Mouse (Mus musculus) embryonic facial prominence, embryonic 11.5 days (tissue): ENCODE results near the gene Hecw2. TPM values are rescaled to one million over a fixed set of nuclear protein-coding genes. Genes with fewer than 3 reads are reported as not detected.

Experiments used
- ATAC-seq: fragments of 200-750 bp; cut with Nextera tagmentation; replicated peaks from 2 replicates; pipeline ENCODE4 v1.8.0; 2017; ENCODE audit warnings: low read depth; ENCODE audit not compliant: insufficient number of reproducible peaks, low FRiP score, low TSS enrichment
- DNase-seq: peaks from one replicate; pipeline ENCODE4 v3.0.0-alpha.2; 2015; ENCODE audit warnings: low spot score
- H3K27ac ChIP-seq: fragments of 300-500 bp; sonication (generic); replicated peaks from 2 replicates; pipeline ENCODE4 v1.5.1; 2014; ENCODE audit warnings: mild to moderate bottlenecking, low read depth, low read length, control low read depth
- H3K27me3 ChIP-seq: fragments of 300-500 bp; sonication (generic); 2 replicates; pipeline ENCODE4 v1.6.1; 2014; ENCODE audit warnings: mild to moderate bottlenecking, low read length, moderate library complexity, mixed read lengths; ENCODE audit not compliant: control insufficient read depth, insufficient read depth
- H3K36me3 ChIP-seq: fragments of 300-500 bp; sonication (generic); replicated peaks from 2 replicates; pipeline ENCODE4 v1.6.1; 2014; ENCODE audit warnings: low read depth, mild to moderate bottlenecking, low read length, moderate library complexity, mixed read lengths; ENCODE audit not compliant: control insufficient read depth, insufficient read depth
- H3K4me1 ChIP-seq: fragments of 300-500 bp; sonication (generic); 2 replicates; pipeline ENCODE4 v1.6.1; 2014; ENCODE audit warnings: low read length, mixed read lengths; ENCODE audit not compliant: control insufficient read depth, insufficient read depth
- H3K4me2 ChIP-seq: fragments of 300-500 bp; sonication (generic); 2 replicates; pipeline ENCODE4 v1.6.1; 2014; ENCODE audit warnings: low read depth, mild to moderate bottlenecking, control low read depth, low read length, moderate library complexity
- H3K4me3 ChIP-seq: fragments of 300-500 bp; sonication (generic); 2 replicates; pipeline ENCODE4 v1.5.1; 2014; ENCODE audit warnings: low read depth, low read length, control low read depth
- H3K9ac ChIP-seq: fragments of 300-500 bp; sonication (generic); replicated peaks from 2 replicates; pipeline ENCODE4 v1.6.1; 2014; ENCODE audit warnings: mild to moderate bottlenecking, control low read depth, low read length
- H3K9me3 ChIP-seq: fragments of 300-500 bp; sonication (generic); replicated peaks from 2 replicates; pipeline ENCODE4 v1.6.1; 2016; ENCODE audit warnings: mild to moderate bottlenecking, low read length, inconsistent platforms, mixed read lengths; ENCODE audit not compliant: control insufficient read depth
- WGBS: fragments of 180-500 bp; shearing (Covaris S2); extraction: QIAGEN DNeasy Blood & Tissue Kit; methylation state at CpG from one replicate; pipeline ENCODE4 v1.1.7; 2014; 5-methylcytosine and 5-hydroxymethylcytosine counted together
- polyA plus RNA-seq: library from polyadenylated mRNA; unstranded; fragments of >200 nt; fragmentation: Nextera tagmentation; extraction: Ambion mirVana; gene quantifications from 2 replicates; pipeline ENCODE4 v1.2.1, GENCODE M21; 2014

The Hecw2 gene
- polyA plus RNA-seq, 1 experiment from 2014 or later: 2.7 TPM

GRCm38 (mm10) chr1:54179179-54179578, 15.8 kb downstream of the Hecw2 start:
- Histone ChIP-seq H3K4me1 (no peaks in the 10 kb centered on the region), H3K9me3 (no peaks in the 10 kb centered on the region), H3K27ac (no peak overlapping the region), H3K9ac (no peak overlapping the region), H3K4me2 (no peak overlapping the region), H3K27me3 (no peaks in the 10 kb centered on the region), H3K4me3 (no peak overlapping the region), H3K36me3 (no peaks in the 10 kb centered on the region)
- DNase-seq: no peak
- WGBS: 89% methylated on average over 7 of the region's 7 CpGs
- no peak for ATAC-seq

GRCm38 (mm10) chr1:54176592-54176991, 18.4 kb downstream of the Hecw2 start:
- Histone ChIP-seq H3K9me3 (no peaks in the 10 kb centered on the region), H3K4me2 (no peak overlapping the region), H3K9ac (no peak overlapping the region), H3K27me3 (no peaks in the 10 kb centered on the region), H3K27ac (no peak overlapping the region), H3K4me3 (no peak overlapping the region), H3K36me3 (no peaks in the 10 kb centered on the region), H3K4me1 (no peaks in the 10 kb centered on the region)
- no peak for DNase-seq
- WGBS: 93% methylated on average over 2 of the region's 2 CpGs
- no peak for ATAC-seq

- no peaks in the 10 kb centered on the region for H3K27me3 ChIP-seq
- DNase-seq: no peak
- no peak overlapping the region for H3K27ac ChIP-seq
- H3K4me2 ChIP-seq: no peak overlapping the region
- H3K9ac ChIP-seq: no peak overlapping the region
- H3K4me3 ChIP-seq: no peak overlapping the region
- no peaks in the 10 kb centered on the region for H3K36me3 ChIP-seq
- no peaks in the 10 kb centered on the region for H3K4me1 ChIP-seq
- H3K9me3 ChIP-seq: no peaks in the 10 kb centered on the region
- no peak for ATAC-seq
- WGBS: 85% methylated on average over 3 of the region's 3 CpGs
These were observed 27.0 kb downstream of the Hecw2 start for GRCm38 (mm10) chr1:54168014-54168413.

GRCm38 (mm10) chr1:54159531-54159930, 35.4 kb downstream of the Hecw2 start:
- H3K27ac ChIP-seq: no peak overlapping the region
- no peak for ATAC-seq
- no peak overlapping the region for H3K4me2 ChIP-seq
- no peak overlapping the region for H3K4me3 ChIP-seq
- 69% methylated on average over 1 of the region's 1 CpGs for WGBS
- DNase-seq: no peak
- H3K36me3 ChIP-seq: no peaks in the 10 kb centered on the region
- no peaks in the 10 kb centered on the region for H3K9me3 ChIP-seq
- no peaks in the 10 kb centered on the region for H3K4me1 ChIP-seq
- no peaks in the 10 kb centered on the region for H3K27me3 ChIP-seq
- H3K9ac ChIP-seq: no peak overlapping the region

- no peaks in the 10 kb centered on the region for H3K27me3 ChIP-seq
- ATAC-seq (no peak), DNase-seq (no peak)
- no peak overlapping the region for H3K27ac ChIP-seq
- no peak overlapping the region for H3K4me3 ChIP-seq
- H3K36me3 ChIP-seq: no peaks in the 10 kb centered on the region
- no peak overlapping the region for H3K4me2 ChIP-seq
- no peaks in the 10 kb centered on the region for H3K9me3 ChIP-seq
- WGBS: 82% methylated on average over 6 of the region's 6 CpGs
- H3K4me1 ChIP-seq: no peaks in the 10 kb centered on the region
- H3K9ac ChIP-seq: no peak overlapping the region
These were observed 41.7 kb downstream of the Hecw2 start for GRCm38 (mm10) chr1:54153216-54153786.

- no peak overlapping the region for H3K4me3 ChIP-seq
- no peak overlapping the region for H3K27ac ChIP-seq
- 88% methylated on average over 5 of the region's 5 CpGs for WGBS
- H3K4me2 ChIP-seq: no peak overlapping the region
- H3K27me3 ChIP-seq: no peaks in the 10 kb centered on the region
- ATAC-seq (no peak), DNase-seq (no peak)
- no peaks in the 10 kb centered on the region for H3K9me3 ChIP-seq
- H3K36me3 ChIP-seq: no peaks in the 10 kb centered on the region
- no peaks in the 10 kb centered on the region for H3K4me1 ChIP-seq
- H3K9ac ChIP-seq: no peak overlapping the region
These were observed 49.9 kb downstream of the Hecw2 start for GRCm38 (mm10) chr1:54145106-54145505.

GRCm38 (mm10) chr1:54133802-54134436, 61.0 kb downstream of the Hecw2 start:
- no peaks in the 10 kb centered on the region for H3K36me3 ChIP-seq
- no peak overlapping the region for H3K4me3 ChIP-seq
- no peaks in the 10 kb centered on the region for H3K4me1 ChIP-seq
- no peaks in the 10 kb centered on the region for H3K27me3 ChIP-seq
- no peak for DNase-seq
- ATAC-seq: no peak
- no peak overlapping the region for H3K4me2 ChIP-seq
- H3K9me3 ChIP-seq: no peaks in the 10 kb centered on the region
- no peak overlapping the region for H3K27ac ChIP-seq
- no peak overlapping the region for H3K9ac ChIP-seq
- 66% methylated on average over 4 of the region's 4 CpGs for WGBS

- DNase-seq: no peak
- H3K4me2 ChIP-seq: no peak overlapping the region
- ATAC-seq: no peak
- no peak overlapping the region for H3K27ac ChIP-seq
- no peaks in the 10 kb centered on the region for H3K9me3 ChIP-seq
- no peak overlapping the region for H3K9ac ChIP-seq
- no peak overlapping the region for H3K4me3 ChIP-seq
- no peaks in the 10 kb centered on the region for H3K4me1 ChIP-seq
- 76% methylated on average over 5 of the region's 5 CpGs for WGBS
- no peaks in the 10 kb centered on the region for H3K36me3 ChIP-seq
- H3K27me3 ChIP-seq: no peaks in the 10 kb centered on the region
These were observed 66.1 kb downstream of the Hecw2 start for GRCm38 (mm10) chr1:54128714-54129431.
